Mouse (Mus musculus) frontal cortex, postnatal 25 days (tissue): ENCODE data around the gene Ttc28.
"Not testable (repeated sequence)": the region's sequence is repeated elsewhere in the genome, so short reads cannot be mapped to it uniquely, and the experiment has no call there.

ENCODE experiments used
- DNase-seq, 2 experiments: peaks; one replicate each; pipeline ENCODE4 v3.0.0; 2022; ENCODE audit warnings: low spot score in 2 of 2

Gene Ttc28

GRCm38 (mm10) chr5:111235131-111235530 lies 355.5 kb downstream of the Ttc28 start:
- DNase-seq = no peak

GRCm38 (mm10) chr5:111237176-111237636 lies 357.6 kb downstream of the Ttc28 start:
- DNase-seq = no peak

DNA sequence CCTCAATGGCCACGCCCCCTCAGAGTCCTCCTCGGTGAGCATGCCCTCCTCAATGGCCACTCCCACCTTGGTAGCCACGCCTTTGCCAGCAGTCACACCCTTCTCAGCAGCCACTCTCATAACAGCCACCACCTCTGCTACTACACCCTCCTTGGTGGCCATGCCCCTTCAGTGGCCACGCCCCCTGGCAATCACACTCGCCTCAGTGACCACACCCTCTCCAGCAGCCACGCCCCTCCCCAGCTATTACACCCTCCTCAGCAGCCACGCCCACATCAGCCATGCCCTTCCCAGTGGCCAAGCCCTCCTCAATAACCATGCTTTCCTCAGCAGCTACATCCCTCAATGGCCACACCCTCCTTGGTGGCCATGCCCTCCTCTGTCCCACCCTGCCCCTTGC lies 359.6 kb downstream of the Ttc28 start:
- no peak for DNase-seq

DNA sequence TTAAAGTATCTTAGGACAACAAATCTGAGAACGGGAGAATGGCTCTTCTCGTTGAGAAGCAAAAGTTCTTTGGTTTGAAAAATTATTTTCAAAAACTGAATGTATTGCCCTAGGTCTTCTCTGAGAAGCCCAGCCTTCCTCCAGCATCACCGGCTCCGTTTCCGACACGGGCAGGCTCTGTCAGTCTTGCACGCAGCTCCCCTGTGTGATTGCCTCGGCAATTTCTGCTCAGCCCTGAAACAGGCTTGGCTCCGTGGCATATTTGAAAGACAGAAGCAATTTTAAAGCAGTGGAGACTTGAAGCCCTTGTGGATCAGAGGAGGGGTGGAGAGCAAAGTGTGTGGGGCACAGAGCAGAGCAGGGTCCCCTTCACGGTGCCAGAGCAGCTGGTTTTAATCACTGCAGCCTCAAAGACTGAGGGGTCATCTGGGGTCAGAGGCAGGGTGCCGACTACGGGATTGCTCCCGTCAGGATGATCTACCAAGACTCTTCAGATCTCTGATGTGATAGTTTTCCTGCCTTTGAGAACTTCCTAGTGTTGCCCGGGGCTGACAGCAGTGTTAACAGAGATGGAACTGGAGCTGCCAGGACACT lies 363.9 kb downstream of the Ttc28 start:
- DNase-seq = no peak

GRCm38 (mm10) chr5:111244061-111244460 lies 364.5 kb downstream of the Ttc28 start:
- DNase-seq = no peak

GRCm38 (mm10) chr5:111247571-111248265 lies 368.1 kb downstream of the Ttc28 start:
- no peak for DNase-seq

GRCm38 (mm10) chr5:111252147-111252546 lies 372.5 kb downstream of the Ttc28 start:
- DNase-seq = no peak

DNA sequence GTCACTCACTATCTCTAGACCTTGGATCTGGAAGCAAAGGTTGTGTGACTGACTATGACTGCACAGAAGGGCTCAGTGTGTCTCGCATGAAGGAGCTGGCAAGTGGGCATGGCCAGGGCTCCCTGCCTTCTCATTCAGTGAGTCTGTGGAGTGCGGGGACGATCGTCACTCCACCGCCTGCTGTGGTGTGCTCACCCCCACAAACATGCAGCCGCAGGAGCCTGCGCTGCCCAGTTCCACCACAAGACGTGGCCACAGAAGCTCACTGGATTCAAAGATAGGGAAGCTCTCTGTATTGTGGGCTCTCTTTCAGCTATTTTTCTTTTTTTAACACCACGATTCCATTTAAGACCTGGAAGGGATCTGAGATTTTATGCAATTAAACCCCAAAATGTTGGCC lies 374.8 kb downstream of the Ttc28 start:
- no peak for DNase-seq

DNA sequence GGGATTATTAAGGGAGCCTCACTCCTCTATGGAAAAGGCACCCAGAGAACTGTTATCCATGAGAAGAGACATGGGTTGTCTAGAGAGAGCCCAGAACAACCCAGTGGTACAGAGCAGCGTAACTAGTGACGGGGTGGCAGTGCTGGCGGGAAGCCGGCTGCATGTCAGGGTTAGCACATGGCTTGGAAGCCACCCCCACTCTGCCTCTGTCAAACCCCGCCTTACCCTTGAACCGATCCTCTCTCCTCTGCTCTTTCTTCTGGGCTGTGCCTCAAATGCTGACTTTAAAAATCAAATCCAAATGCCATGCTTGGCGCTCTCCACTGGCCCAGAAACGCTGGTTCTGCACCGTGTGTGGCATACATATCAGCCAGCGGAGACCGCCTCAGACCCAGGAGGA lies 375.2 kb downstream of the Ttc28 start:
- no peak for DNase-seq

DNA sequence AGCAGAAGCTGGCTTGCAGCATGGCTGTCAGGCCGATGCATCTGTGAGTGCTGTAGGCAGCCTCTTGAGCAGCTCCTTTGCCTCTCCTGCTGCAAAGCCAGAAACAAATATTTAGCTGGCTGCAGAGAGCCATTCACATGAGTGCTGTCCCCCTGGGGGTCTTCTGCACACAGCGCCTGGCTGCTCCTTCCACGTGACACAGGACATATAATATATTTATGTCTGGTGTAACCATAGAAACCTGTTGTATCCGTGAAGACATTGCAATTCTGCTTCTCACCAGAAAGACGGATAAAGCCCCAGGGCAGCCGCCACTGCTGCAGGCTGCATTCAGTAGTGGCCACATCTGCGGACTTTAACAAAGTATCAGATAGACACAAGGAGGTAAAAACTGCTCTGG lies 376.6 kb downstream of the Ttc28 start:
- DNase-seq = no peak

DNA sequence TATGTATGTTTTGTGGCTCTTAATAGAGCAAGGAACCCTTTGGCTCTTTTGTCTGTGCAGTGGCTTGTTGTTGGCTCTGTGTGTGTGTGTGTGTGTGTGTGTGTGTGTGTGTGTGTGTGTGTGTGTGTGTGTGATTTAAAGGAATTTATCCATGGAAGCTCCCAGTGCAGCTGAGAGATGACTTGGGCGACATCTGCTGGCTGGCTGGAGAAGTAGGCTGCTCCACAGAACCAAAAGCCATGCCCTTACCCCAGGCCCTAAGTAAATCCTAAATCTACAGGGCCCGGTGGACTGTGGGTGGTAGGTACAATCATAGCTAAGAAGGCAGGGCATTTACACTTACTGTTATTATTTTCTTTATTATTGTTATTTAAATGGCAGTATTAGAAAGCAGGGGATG lies 377.5 kb downstream of the Ttc28 start:
- peak; percentile 49 to 54 for DNase-seq

DNA sequence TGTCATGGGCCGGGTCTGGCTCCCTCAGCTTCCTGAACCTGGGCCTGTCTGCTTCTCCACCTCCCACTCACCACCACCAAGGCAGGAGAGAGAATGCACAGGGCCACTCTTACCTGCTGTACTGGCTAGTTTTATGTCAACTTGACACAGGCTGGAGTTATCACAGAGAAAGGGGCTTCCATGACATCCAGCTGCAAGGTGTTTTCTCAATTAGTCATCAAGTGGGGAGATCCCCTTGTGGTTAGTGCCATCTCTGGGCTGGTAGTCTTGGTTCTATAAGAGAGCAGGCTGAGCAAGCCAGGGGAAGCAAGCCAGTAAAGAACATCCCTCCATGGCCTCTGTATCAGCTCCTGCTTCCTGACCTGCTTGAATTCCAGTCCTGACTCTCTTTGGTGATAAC lies 381.6 kb downstream of the Ttc28 start:
- DNase-seq = not testable (repeated sequence)

GRCm38 (mm10) chr5:111261733-111262573 lies 382.4 kb downstream of the Ttc28 start:
- DNase-seq = no peak

DNA sequence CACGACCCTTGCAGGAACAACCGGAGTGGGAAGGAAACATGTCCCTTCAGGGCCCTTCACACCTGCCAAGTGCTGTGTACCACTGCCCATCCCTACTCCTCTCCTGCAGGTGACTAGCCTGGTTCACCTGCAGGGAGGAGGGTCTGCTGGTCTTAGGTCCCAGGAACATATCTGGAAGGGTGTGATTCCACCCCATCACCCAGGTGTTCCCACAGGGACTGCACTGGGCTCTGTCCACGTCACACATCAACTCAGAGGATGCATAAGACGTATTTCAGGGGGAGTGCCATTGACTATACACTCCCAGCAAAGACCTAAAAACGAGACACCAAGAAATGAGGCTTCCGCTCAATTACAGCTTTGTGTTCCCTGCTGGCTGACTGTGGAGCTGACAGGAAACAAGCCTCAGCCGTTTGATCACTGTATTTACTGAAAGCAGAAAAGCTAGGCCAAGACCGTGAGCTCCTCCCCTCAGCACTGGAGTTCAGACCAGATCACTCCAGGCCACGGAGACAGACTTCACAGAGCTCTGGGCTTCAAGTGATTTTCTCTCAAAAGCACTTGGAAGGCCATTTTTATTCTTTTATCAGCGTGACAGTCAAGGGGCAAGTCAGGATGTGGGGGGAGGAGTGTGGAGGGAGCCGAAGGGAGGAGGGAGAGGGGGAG lies 383.1 kb downstream of the Ttc28 start:
- no peak for DNase-seq

DNA sequence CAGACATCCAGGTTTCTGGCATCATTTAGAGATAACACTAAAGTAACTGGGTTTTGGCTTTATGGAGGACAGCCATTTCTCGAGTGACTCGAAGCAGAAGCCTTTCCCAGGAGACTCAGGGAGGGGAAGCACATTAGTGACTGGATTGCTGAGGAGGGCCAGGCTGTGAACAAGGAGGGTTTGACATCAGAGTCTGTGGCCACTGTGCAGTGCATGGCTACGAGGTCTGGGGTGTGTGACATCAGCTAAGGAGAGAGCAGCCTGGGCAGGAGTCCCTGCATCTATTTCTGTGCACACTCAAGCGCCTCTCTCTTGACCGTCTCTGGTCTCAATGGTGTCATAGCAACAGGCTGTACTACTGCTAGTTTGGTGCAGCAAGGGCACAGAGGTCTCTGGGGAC lies 383.8 kb downstream of the Ttc28 start:
- DNase-seq = no peak

- DNase-seq = no peak
These were observed 384.9 kb downstream of the Ttc28 start for GRCm38 (mm10) chr5:111264488-111264887.

GRCm38 (mm10) chr5:111266658-111267057 lies 387.1 kb downstream of the Ttc28 start:
- DNase-seq = no peak

DNA sequence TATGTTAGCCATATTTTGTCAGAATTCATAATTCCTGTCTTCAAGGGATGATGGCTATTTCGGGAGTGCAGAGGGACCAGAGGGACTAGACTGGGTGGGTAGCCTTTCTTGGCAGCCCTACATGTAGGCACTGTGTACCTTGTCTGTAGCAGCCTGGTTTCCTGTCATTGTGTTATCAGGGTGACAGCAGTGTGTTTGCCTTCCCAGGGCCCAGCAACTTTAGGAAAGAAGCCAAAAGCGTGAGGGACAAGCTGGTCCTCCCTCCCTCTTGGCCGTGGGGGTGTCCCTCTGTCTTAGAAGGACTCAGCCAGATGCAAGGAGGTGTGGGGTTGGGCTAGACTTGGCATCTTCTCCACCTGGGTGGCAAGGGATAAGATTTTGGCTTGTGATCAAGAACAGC lies 387.5 kb downstream of the Ttc28 start:
- no peak for DNase-seq

GRCm38 (mm10) chr5:111268852-111269251 lies 389.2 kb downstream of the Ttc28 start:
- no peak for DNase-seq

- peak; percentile 42 to 55 for DNase-seq
These were observed 390.1 kb downstream of the Ttc28 start for GRCm38 (mm10) chr5:111269613-111270205.

- DNase-seq = no peak
These were observed 390.8 kb downstream of the Ttc28 start for GRCm38 (mm10) chr5:111270246-111271002.
